Mouse (Mus musculus): Measurements from ENCODE around the gene Apobec2. TPM values are rescaled to one million over a fixed set of nuclear protein-coding genes. Genes with fewer than 3 reads are reported as not detected.
A peak's percentile ranks its signal among the peaks of the same experiment; 100 is the strongest.

Apobec2 gene
- polyA plus RNA-seq, 1 experiment from 2014 or later = 0.85 TPM

DNA sequence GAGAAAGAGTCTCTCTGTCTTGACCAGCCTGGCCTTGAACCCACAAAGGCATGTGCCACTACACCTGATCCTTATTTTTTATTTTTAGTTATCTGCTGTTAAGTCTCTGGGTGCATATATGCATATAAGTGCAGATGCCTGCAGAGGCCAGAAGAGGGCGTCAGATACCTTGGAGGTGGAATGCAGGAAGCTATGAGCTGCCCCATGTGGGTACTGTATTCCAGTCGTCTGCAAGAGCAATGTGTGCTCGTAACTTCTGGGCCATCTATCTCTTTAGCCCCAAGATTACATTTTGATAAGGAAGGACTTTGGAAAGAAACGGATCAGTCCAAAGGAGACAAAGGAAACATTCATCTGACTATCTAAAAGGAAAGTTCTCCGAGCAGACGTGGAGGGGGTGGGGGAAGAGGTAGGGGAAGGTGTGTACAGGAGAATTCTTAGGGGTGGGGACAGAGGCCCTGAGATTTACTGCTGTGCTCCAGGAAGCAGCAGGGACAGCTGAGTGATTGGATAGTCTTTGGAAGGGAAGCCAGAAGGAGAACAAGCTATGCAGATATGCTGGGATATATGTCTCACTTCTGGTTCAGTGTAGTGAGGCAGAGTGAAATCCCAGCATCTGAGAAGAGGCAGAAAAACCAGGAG lies 1.1 kb upstream of the Apobec2 start:
- no peaks in the 10 kb centered on the region for H3K9me3 ChIP-seq
- WGBS = 83% methylated on average over 6 of the region's 6 CpGs
- H3K4me1 ChIP-seq = peaks cover 11% of the 10 kb centered on the region
- H3K4me2 ChIP-seq (replicated peaks) = no peak overlapping the region
- H3K27ac ChIP-seq (replicated peaks) = no peak overlapping the region
- no peak for ATAC-seq (ENCODE audit: low FRiP score, low read depth)
- H3K36me3 ChIP-seq = no peaks in the 10 kb centered on the region
- H3K27me3 ChIP-seq = no peaks in the 10 kb centered on the region
- H3K9ac ChIP-seq (replicated peaks) = no peak overlapping the region
- no peak overlapping the region for H3K4me3 ChIP-seq

DNA sequence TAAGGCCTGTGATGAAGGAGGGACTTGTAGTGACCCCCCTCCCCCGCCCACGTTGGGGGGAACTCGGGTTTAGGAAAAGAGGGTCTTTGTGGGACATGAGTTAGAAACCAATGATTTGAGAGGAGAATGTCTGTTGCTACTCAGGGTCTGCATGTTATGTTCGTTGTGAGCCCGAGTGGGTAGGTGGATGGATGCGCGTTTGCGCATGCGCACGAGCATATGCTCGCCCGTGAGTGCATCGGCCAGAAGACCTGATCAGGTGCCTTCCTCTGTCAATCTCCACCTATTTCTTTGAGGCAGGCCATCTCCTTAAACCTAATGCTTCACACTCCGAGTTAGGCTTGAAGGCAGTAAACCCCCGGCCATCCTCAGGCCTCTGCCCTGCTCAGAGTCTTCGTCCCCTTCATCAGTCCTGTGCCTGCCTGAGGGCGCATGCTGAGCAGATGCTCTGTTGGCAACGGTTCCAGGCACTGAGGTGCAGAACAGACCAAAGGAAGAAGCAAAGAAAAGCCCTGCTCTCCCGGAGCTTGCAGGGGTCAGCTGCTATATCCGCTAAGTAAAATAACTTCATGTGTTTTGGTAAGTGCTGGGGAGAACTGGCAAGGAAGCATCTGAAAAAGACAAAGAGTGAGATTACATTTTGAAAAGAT lies 401 bp upstream of the Apobec2 start:
- Histone ChIP-seq H3K9me3 (no peaks in the 10 kb centered on the region), H3K36me3 (no peaks in the 10 kb centered on the region), H3K4me1 (peaks cover 11% of the 10 kb centered on the region), H3K4me3 (no peak overlapping the region), H3K9ac (replicated peaks) (no peak overlapping the region), H3K27me3 (no peaks in the 10 kb centered on the region), H3K27ac (replicated peaks) (0 out of 2 replicates have a peak overlapping the region, but pooled peaks have one; percentile 2), H3K4me2 (replicated peaks) (no peak overlapping the region)
- ATAC-seq (ENCODE audit: low FRiP score, low read depth) = no peak
- 83% methylated on average over 20 of the region's 20 CpGs for WGBS

DNA sequence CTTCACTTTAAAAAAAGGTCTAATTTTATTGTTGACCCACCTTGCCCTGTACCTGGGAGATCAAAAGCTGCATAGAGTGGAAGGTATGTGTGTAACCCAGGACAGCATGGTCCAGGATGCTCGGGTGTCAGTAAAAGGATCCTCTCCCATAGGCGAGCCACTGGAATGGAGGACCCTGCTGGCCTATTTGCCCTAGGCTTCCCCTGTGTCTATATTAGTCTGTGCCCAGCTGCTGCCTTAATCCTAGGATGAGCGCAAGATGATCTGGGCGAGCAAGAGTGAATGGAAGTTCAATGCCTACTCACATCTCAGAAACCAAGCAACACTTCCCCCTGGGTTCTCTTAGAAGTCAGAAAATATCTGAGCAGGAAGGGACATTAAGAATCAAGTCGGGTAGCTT lies 1.7 kb downstream of the Apobec2 start:
- WGBS = 65% methylated on average over 5 of the region's 5 CpGs

DNA sequence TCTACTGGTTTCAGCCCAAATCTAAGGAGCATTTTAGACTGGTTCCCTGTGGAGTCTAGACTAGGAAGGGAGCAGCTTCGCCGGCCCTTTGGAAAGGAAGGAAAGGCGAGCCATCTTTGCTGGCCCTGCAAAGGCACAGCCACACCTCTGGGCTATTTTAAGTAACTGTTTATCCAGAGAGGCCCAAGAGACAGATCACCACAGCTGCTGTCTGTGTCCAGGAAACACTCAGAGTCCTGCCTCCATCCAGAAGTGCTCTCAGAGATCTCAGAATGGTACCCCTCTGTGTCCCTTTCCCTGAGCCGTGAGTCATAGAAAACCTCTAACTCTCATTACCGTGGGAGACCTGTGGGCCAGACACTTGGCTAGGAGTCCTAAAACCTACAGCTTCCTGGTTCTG lies 2.3 kb downstream of the Apobec2 start:
- no peaks in the 10 kb centered on the region for H3K9me3 ChIP-seq
- no peak overlapping the region for H3K9ac ChIP-seq (replicated peaks)
- ATAC-seq (ENCODE audit: low FRiP score, low read depth) = no peak
- H3K4me1 ChIP-seq = peaks cover 10% of the 10 kb centered on the region
- no peaks in the 10 kb centered on the region for H3K27me3 ChIP-seq
- no peak overlapping the region for H3K4me2 ChIP-seq (replicated peaks)
- H3K4me3 ChIP-seq = no peak overlapping the region
- 62% methylated on average over 5 of the region's 5 CpGs for WGBS
- H3K27ac ChIP-seq (replicated peaks) = no peak overlapping the region
- H3K36me3 ChIP-seq = no peaks in the 10 kb centered on the region

More for the DNA sequence above, 1.7 kb downstream of the Apobec2 start:
- H3K36me3 ChIP-seq = no peaks in the 10 kb centered on the region
- no peak overlapping the region for H3K9ac ChIP-seq (replicated peaks)
- peaks cover 5% of the 10 kb centered on the region for H3K4me1 ChIP-seq
- no peak overlapping the region for H3K4me2 ChIP-seq (replicated peaks)
- no peaks in the 10 kb centered on the region for H3K27me3 ChIP-seq
- no peak overlapping the region for H3K4me3 ChIP-seq
- H3K9me3 ChIP-seq = no peaks in the 10 kb centered on the region
- H3K27ac ChIP-seq (replicated peaks) = no peak overlapping the region
- no peak for ATAC-seq (ENCODE audit: low FRiP score, low read depth)

DNA sequence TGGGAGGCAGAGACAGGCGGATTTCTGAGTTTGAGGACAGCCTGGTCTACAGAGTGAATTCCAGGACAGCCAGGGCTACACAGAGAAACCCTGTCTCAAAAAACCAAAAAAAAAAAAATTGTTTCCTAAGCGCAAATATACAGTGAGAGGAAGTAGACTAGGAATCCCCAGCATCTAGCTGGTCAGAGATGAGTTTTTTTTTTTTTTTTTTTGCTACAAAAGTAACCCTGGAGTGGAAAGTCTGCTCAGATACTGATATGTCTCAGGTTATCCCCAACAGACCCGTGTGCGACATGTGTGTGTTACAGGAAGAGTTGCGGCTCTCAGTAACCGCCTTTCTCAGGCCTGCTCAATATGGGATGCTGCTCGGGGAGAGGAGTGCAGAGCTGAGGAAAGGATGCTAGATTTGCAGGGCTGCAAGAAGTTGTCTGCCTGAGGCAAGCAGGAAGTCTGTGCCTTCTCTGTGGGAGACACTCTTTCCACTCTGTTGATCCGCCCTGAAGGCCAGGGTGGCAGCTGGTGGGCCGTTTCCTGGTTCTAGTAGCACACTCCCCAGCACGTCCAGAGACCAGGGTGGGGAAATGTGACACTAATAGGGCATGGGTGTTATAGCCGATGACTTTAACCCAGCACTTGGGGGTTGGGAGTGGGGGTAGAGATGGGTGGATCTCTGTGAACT lies 4.7 kb downstream of the Apobec2 start:
- ATAC-seq (ENCODE audit: low FRiP score, low read depth) = no peak
- no peak overlapping the region for H3K9ac ChIP-seq (replicated peaks)
- H3K4me2 ChIP-seq (replicated peaks) = no peak overlapping the region
- no peak overlapping the region for H3K27ac ChIP-seq (replicated peaks)
- no peak overlapping the region for H3K4me3 ChIP-seq
- H3K36me3 ChIP-seq = no peaks in the 10 kb centered on the region
- H3K4me1 ChIP-seq = peaks cover 10% of the 10 kb centered on the region
- 74% methylated on average over 11 of the region's 11 CpGs for WGBS
- H3K27me3 ChIP-seq = no peaks in the 10 kb centered on the region
- no peaks in the 10 kb centered on the region for H3K9me3 ChIP-seq

DNA sequence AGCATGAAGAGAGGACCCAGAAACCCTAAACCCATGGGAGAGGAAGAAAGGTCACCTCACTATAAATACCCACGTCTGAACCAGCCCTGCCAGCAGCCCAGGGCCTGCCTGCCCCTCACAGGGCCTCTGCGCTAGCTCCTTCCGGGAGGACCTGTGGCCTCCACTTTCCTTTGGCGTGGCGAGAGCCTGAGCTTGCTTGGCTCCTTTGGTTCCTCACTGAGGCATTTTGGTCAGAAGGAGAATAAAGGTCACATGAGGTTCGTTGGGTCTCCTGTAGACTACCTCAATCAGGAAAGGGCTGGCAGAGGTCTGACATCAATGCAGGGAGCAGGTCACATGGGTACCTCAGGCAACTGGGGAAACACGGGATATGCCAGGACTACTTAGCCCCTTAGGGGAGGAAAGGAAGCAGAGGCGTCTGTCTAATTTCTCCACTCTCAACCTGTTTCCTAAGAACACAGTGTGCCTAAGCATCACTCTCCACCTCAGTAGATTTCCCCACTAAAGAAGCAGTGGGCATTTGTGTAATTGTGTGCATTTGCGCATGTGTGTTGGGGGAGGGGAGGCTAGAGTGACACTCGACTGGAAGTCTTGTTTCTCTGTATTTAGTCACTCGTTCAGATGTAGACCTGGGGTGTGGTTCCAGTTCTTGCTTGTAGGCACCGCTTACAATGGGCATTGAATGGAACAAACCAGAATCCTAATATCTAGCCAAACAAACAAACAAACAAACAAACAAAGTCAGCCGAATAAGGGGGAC lies 5.6 kb downstream of the Apobec2 start:
- Histone ChIP-seq H3K4me1 (peaks cover 10% of the 10 kb centered on the region), H3K27me3 (no peaks in the 10 kb centered on the region), H3K36me3 (no peaks in the 10 kb centered on the region), H3K9me3 (no peaks in the 10 kb centered on the region), H3K4me2 (replicated peaks) (no peak overlapping the region), H3K27ac (replicated peaks) (no peak overlapping the region), H3K4me3 (no peak overlapping the region), H3K9ac (replicated peaks) (no peak overlapping the region)
- ATAC-seq (ENCODE audit: low FRiP score, low read depth) = no peak
- WGBS = 77% methylated on average over 13 of the region's 13 CpGs

DNA sequence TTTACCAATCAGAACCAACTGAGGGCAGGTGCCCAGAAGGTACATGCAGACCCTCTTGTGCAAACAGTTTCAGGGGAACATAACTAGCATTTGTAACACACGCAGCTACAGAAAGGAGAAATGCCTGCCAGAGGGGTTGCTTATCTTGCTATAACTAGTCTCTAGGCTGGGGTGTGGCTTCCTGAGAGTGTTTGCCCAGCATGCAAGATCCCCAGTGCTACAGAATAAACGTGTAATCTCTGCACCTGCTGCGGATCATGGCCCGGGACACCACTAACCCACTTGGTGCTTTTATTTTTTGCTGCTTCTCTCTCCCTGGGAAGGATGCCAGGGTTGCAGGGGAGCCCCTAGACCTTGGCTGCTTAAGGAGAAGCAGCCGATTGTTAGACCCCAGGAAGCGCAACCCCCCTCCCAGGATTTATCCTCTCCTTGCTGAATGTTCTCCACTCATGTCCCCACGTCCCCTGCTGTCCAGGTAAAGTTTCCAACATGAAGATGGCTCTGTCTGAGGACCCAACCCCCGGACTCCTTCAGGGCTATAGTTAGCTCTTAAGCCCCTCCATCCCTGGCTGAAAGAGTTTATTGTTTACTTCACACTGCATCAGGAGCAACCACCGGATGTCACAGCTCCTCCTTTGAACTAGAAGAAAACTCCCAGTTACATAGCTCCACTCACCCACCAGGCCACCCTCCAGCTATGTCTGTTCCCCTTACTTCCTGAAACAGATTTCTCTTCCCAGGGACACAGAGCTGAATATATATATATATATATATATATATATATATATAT lies 6.7 kb downstream of the Apobec2 start:
- ATAC-seq (ENCODE audit: low FRiP score, low read depth) = no peak
- Histone ChIP-seq H3K36me3 (no peaks in the 10 kb centered on the region), H3K27ac (replicated peaks) (no peak overlapping the region), H3K4me1 (peaks cover 10% of the 10 kb centered on the region), H3K9me3 (no peaks in the 10 kb centered on the region), H3K4me2 (replicated peaks) (no peak overlapping the region), H3K4me3 (no peak overlapping the region), H3K9ac (replicated peaks) (no peak overlapping the region), H3K27me3 (no peaks in the 10 kb centered on the region)
- 54% methylated on average over 9 of the region's 9 CpGs for WGBS

DNA sequence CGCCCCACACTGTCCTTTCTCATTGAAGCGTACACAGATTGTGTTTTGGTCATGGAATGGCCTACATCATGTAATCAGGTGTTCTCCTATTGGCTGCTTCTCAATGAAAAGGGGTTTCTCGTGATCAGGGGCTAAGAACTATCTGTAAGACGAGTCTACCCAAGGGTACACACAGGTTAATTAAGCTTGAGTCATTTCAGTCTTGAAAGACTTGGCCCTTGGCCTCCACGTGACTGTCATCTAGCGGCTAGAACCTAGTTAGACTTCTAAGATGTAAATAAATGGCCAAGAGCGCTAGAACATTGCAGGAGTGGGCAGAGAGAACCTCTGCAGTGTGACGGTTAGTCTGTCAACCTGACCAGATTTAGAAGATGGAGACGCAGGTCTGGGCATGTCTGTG lies 8.5 kb downstream of the Apobec2 start:
- Histone ChIP-seq H3K36me3 (no peaks in the 10 kb centered on the region), H3K27me3 (no peaks in the 10 kb centered on the region)
- ATAC-seq (ENCODE audit: low FRiP score, low read depth) = no peak

DNA sequence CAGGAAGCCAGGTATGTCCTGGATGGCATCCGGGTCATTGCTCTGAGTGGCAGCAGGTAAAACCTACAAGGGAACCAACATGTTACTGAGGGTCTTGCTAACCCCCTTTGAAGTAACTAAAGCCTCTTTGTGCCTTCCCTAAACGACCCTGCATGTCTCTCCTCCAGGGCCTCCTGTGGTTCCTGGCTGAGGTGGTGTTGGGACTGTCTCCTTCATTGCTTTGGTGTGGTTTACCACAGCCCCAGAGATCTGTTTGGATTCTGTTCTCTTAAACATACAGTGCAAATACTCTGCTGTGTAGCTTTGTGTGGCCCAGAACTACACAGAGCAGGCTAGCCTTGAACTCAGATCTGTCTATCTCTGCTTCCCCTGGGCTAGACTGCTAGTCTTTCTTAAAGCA lies 13.2 kb downstream of the Apobec2 start:
- H3K27ac ChIP-seq (replicated peaks) = no peak overlapping the region
- H3K9me3 ChIP-seq = no peaks in the 10 kb centered on the region
- no peaks in the 10 kb centered on the region for H3K4me1 ChIP-seq
- no peak overlapping the region for H3K4me3 ChIP-seq
- no peak overlapping the region for H3K9ac ChIP-seq (replicated peaks)
- 81% methylated on average over 2 of the region's 2 CpGs for WGBS
- no peak for ATAC-seq (ENCODE audit: low FRiP score, low read depth)
- no peaks in the 10 kb centered on the region for H3K27me3 ChIP-seq
- peaks cover 25% of the 10 kb centered on the region for H3K36me3 ChIP-seq
- no peak overlapping the region for H3K4me2 ChIP-seq (replicated peaks)

More for the DNA sequence above, 8.5 kb downstream of the Apobec2 start:
- H3K4me2 ChIP-seq (replicated peaks) = no peak overlapping the region
- H3K27ac ChIP-seq (replicated peaks) = no peak overlapping the region
- no peak overlapping the region for H3K9ac ChIP-seq (replicated peaks)
- no peaks in the 10 kb centered on the region for H3K9me3 ChIP-seq
- WGBS = 88% methylated on average over 9 of the region's 9 CpGs
- H3K4me1 ChIP-seq = peaks cover 10% of the 10 kb centered on the region
- H3K4me3 ChIP-seq = no peak overlapping the region

DNA sequence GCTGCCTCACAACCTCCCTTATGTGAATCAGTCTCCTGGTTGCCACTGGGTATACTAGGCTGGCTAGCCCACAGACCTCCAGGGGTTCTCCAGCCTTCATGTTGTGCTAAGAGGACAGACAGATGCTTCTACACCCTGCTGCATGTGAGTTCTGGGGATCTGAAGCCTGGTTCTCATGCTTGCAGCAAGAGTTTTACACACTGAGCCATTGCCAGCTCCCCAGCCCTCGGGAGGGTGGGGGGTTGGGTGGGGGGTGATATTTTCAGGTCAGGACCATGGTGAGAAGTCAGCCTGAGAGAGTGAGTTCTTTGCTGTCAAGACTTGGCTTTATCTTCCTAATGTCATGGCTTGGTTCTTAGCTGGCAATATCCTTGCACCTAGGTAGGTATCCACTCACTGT lies 13.9 kb downstream of the Apobec2 start:
- no peak for ATAC-seq (ENCODE audit: low FRiP score, low read depth)
- Histone ChIP-seq H3K4me1 (no peaks in the 10 kb centered on the region), H3K27ac (replicated peaks) (no peak overlapping the region), H3K9ac (replicated peaks) (no peak overlapping the region), H3K9me3 (no peaks in the 10 kb centered on the region), H3K36me3 (peaks cover 33% of the 10 kb centered on the region), H3K4me3 (no peak overlapping the region), H3K27me3 (no peaks in the 10 kb centered on the region), H3K4me2 (replicated peaks) (no peak overlapping the region)
- WGBS = 83% methylated on average over 1 of the region's 1 CpGs

DNA sequence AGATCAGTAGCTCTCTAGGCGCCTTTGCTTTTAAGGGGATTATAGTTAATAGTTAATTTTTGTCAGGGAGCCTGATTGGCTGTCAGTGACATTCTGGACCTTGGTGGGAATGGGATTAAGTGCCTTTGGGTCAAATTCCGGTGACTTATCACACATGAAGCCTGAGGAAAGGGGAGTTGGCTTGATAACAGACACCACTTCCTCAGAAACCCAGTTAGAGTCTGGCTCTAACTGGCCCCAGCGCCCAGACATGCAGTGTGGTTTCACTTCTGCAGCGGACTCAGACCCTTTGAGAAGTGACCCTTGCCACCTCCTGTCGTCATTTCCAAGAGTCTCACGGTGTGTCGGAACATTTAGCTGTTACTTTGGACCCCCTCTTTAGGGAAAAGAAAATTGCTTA lies 14.6 kb downstream of the Apobec2 start:
- H3K36me3 ChIP-seq = peaks cover 37% of the 10 kb centered on the region
- WGBS = 85% methylated on average over 7 of the region's 7 CpGs
- ATAC-seq (ENCODE audit: low FRiP score, low read depth) = no peak
- H3K4me1 ChIP-seq = no peaks in the 10 kb centered on the region
- no peak overlapping the region for H3K27ac ChIP-seq (replicated peaks)
- no peak overlapping the region for H3K9ac ChIP-seq (replicated peaks)
- H3K9me3 ChIP-seq = no peaks in the 10 kb centered on the region
- no peaks in the 10 kb centered on the region for H3K27me3 ChIP-seq
- no peak overlapping the region for H3K4me2 ChIP-seq (replicated peaks)
- H3K4me3 ChIP-seq = no peak overlapping the region

All from midbrain, embryonic 12.5 days (tissue).